Mouse (Mus musculus): ENCODE measurements around the gene Ncan.

The Ncan gene

DNA sequence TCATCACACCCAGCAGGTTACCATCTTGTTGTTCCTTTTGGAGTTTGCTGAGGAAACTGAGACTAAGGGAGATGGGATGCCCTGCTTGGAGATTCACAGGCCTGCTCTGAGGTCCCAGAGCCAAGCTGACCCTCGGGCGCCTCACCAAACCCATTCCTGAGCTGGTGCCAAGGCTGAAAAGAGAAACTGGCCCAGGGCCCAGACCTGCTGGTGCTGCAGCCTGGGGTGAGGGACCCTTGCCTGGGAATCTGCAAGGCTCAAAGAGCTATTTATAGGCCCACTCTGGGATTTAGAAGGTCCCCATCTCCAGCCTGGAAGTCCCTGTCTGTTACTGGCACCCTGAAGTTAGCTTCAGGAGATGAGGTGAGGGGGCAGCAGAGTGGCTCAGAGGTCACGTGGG lies 7.8 kb upstream of the Ncan start:
- DNase-seq, result no peak

DNA sequence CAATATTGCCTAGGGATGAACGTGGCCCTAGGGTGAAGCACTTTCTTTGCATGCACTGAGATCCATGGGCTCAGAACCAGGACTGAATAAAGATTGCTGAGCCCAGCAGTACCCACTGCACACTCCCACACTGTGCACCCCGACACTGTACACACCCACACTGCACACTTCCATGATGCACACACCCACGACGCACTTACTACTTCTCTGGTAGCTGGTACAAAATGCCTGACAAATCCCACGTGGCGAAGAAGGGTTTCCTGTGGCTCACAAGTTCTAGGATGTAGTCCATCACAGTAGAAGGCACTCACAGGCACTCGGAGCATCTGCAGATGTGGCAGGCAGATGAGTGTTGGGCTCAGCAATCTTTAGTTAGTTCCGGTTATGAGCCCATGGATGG lies 4.3 kb upstream of the Ncan start:
- no peak for DNase-seq

DNA sequence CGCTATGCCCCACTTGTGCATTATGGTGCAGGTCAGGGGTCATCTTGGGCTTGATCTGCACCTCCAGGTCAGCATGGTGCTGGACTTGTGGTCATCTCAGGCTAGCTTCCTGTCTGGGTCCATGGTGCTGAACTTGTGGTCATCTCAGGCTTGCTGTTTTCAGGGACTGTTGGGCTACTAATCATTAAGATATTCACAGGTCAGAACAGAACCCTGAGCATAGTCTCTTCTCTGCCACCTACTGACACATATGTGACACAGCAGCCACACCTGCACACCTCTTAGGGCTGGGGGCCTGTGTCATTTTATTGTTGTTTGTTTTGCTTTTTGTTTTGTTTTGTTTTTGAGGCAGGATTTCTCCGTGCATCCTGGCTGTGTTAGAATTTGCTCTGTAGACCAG lies 2.2 kb upstream of the Ncan start:
- DNase-seq, result no peak

DNA sequence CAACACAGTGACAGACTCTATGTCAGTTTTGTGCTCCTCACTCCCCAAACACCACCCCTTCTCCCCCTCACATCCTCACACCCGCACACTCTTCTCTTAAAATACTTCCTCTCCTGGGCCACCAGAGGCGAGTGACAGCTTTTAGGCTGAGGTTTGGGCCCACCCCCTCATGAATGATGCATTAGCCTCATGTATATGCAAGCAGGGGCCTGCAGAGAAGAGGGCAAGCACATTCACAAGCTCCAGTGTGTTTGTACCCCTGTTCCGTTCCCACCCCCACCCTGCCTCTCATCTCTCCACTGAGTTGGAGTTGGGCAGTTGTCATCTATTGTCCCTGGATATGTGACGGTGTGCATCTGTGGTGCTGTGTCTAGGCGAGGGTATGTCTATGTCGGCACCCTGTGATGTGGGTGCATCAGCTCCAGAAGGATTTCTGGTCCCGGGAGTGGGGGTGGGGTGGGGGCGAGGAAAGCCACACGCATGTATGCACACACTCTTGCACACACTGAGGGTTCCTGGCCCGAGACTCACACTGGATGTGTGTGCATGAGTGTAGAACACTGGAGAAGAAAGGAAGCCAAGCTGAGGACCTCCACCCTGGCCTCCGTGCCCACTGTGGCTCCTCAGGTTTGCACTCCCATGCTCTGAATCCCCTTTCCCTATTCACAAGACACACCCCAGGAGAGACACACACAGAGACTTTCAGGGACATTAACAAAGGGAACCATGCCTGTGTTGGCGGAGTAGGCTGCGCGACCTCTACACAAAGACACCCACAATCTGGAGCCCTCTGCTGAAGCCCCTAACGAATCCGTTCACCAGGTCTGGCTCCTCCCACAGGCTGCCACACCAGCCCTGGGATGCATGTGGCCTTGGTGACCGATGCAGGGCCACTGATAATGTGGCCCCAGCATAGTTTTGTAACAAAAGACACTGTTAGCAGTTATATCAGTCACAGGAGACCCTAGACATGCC lies 1.7 kb downstream of the Ncan start:
- DNase-seq, result no peak

DNA sequence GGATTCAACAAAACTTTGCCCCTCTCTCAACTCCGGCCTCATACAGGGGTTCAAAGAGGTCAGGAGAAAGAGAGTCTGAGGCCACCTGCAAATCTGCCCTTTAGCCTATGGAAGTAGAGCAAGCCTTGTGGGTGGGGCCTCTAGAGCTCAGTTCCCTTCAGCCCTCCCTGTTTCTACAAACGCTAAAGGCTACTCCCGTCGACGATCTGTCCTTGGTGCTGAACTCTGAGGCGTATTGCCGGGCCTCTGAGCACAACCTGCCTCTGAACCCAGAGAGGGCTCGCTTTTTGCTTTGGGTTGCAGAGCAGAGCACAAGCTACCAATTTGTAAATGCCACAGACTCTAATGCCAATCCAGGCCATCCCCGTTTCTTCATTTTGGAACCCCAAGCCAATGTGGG lies 3.1 kb downstream of the Ncan start:
- no peak for DNase-seq

DNA sequence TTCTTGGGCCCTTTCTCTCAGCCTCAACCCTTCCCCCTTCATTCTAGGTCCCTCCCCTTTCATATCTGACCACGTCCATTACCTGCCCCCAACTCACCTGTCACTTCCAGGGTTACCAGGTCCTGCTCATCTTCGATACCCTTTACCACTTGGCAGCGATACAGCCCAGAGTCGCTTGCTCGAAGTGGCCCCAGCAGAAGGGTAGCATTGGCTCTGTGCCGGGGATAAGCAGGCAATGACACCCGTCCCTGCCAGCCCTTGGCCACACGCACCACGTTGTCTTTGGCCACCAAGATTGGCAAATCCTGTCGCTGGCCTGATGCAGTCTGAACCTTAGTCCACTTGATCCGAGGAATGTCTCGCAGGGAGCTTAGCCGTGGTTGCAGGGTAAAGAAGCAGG lies 5.8 kb downstream of the Ncan start:
- DNase-seq, result no peak

DNA sequence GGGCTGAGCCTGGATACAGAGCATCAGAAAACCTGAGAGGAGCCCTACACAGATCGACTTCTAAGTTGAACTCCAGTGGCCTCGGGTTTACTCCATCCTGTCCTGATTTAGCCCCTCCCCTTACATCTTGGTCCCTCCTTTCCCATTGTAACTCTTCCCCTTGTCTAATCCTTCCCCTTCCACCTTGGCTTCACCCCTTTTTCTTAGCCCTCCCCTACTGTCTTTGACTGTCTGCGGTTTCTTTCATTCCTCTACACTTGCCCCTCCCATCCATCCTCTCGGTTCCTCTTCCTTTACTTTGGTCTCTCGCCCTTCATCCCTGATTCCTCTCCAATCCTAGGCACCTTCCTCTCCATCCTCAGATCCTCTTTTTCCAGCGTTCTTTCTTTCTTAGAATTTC lies 6.2 kb downstream of the Ncan start:
- no peak for DNase-seq

DNA sequence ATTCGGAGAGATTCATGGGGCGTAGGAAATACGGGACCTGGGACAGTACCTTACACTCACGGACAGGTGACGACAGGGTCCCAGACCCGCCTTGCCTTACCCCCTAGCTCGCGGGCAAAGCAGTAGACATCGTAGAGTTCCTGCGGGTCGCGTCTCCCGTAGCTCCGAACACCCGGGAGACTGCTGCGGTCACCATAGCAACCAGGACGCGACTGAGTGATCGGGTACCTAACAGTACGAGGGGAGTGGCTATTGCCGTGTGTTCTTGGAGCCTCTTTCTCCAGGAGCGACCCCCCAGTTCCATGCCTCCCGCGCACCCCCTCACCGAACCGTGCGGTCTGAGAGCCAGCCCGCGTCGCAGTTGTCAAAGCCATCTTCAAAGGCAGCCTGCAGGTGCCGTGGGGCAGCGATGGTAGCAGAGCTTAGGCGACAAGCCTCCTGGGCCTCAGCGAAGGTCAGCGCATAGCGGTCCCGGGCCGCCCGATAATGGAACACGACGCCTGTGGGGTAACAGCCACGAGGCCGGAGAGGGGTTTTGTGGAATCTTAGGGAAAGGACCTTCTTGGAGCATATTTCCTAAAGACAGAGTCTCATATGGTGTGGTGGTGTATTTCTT lies 8.2 kb downstream of the Ncan start:
- no peak for DNase-seq

DNA sequence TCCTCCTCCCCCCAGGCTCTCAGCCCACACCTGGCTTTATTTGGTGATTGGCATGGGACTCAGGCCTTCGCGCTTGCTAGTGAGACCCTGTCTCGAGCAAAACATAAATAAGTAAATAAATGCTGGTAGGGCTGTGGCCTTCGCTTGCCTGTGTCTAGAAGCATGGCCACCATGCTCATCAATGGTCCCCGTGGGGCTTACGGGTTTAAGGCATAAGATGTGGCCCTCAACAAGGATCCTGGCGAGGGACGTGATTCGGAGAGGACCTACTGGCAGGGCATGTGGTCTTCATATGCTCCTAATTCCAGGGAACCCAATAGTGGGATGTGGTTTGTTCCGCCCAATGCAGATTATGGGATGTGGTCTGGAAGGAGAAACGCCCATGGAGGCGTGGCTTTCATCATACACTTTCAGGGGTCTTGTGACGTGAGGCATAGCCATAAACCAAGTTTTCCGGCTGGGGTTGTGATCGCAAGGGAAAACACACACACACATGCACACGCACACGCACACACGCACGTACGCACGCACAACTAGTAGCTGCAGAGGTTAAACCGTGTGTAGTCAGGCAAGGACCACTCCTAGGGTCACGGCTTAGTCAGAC lies 9.4 kb downstream of the Ncan start:
- DNase-seq, result no peak

DNA sequence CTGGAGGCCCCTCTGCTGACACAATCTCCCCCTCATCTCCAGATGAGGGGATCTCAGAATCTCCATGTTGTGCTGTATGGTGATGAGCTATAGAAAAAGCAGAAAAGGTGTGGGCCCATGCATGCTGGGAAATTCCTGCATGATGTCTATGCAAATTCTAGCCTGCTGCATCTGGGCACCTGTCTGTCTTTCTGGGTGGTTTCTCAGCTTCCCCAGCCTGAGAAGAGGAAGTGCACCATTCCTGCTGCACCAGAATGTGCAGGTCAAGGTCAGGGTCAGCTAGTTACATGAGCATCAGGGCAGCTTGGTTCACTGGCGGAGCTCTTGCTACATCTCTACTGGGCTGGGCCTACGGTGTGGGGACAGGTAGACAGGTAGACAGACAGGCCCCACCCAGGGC lies 10.2 kb downstream of the Ncan start:
- DNase-seq, result no peak

DNA sequence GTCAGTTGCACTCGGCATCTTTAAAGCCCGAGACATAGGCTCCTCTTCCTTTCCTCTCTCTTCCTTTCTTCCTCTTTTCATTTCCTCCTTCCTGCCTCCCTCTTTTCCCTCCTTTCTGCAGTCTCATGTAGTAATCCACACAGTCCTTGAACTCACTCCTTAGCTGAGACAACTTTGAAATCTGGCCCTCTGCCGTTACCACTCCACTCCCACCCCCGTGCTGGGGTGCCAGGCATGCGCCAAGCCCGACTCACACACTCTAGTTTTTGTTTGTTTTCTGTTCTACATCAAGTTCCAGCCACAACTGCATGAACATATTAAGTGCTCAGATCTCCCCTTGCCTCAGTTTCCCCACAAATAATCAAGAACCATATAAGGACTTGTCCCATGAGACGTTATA lies 15.8 kb downstream of the Ncan start:
- no peak for DNase-seq

DNA sequence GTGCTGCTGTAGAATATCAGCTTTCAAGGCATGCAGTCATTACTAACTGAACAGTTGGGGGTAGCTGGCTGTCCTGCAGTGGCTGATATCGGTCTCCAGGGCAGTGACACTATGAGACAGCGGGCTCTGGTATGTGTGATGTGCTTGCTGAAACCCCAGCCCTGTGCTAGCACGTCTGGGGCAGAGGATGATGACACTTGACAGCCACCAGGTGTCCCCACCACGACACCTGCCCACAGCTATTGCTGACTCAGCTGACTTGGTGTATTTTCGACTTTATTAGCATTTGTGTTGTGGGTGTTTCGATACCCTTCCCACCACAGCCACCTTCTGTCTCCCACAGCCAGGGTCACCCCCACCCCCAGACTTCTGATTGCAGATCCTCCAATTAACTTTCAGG lies 16.2 kb downstream of the Ncan start:
- DNase-seq, result peak; percentile 48

DNA sequence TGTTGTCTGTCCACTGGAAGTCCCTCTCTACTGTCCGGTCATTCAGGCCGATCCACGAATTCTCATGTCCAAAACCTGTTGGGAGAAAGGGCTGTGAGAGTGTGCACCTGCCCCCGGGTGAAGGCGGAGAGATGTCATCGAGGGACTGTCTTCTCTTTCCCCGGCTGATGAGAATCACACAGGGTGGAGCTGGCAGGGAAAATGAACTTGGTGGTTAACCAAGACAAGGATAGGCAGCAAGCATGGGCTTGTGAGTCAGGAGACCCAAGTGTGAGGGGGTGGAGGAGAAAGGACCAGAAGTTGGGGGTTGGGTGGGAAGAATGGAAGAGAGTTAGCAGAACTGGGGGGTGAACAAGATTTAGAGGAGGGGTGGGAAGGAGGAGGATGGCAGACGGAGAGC lies 20.4 kb downstream of the Ncan start:
- no peak for DNase-seq

DNA sequence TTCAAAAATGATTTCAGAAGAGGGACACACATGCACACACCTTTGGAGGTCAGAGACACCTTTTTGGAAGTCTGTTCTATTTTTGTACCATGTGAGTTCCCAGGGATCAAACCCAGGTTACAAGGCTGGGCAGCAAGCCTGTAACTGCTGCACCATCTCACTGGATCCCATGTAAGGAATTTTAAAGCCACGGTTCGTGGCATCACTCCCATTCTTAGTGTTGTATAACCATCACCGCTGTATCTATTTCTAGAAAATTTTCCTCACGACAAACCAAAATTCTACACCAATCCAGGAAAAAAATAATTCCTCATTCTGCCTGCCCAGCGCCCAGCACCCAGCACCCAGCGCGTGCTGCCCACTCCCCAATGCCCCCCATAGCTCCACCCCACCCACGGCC lies 21.4 kb downstream of the Ncan start:
- no peak for DNase-seq

DNA sequence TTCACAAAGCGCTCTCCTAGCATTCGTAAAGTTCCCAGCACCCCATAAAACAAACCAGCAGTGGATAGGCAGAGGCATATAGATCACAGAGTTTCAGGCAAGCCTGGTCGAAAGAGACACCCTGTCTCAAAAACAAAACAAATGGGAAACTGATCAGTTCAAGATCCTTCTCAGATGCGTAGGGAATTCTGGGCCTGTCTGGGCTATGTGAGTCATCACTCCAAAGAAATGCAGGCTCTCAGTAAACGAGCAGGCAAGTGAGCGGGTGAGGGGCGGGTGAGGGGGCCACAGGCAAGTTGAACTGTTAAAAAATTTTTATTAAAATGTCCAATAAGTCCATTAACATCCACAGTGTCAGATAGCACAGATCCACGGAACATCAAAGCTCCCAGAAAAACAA lies 27.9 kb downstream of the Ncan start:
- DNase-seq, result no peak

DNA sequence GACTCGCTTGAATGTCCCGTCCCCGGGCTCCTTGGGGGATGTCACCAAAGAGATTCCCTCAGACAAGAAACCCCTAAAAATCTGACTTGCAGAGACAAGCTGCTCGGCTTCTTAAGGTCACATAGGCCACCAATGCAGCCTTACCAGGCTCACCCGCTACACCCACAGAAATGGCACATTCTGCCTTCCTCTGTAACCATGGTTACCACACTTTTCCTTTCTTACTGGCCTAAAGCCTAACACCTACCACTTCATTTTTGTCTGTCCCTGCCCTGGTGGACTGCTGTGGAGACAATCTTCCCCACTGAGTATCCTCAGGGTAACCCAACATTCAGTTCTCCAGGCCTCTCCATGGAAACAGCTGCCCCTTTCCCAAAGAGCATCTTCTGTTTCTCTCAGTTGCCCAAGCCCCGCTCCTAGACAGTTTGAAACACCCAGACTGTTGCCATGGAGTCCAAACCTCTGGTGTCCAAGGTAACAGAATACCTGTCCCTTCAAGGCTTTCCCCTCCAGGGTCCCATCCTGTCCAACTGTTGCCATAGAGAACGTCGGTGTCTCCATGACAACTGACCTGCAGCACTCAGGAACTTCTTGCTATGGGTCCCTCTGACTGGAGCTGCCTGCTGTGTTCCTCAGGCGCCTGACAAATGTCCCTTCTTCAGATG lies 31.2 kb downstream of the Ncan start:
- DNase-seq, result no peak

DNA sequence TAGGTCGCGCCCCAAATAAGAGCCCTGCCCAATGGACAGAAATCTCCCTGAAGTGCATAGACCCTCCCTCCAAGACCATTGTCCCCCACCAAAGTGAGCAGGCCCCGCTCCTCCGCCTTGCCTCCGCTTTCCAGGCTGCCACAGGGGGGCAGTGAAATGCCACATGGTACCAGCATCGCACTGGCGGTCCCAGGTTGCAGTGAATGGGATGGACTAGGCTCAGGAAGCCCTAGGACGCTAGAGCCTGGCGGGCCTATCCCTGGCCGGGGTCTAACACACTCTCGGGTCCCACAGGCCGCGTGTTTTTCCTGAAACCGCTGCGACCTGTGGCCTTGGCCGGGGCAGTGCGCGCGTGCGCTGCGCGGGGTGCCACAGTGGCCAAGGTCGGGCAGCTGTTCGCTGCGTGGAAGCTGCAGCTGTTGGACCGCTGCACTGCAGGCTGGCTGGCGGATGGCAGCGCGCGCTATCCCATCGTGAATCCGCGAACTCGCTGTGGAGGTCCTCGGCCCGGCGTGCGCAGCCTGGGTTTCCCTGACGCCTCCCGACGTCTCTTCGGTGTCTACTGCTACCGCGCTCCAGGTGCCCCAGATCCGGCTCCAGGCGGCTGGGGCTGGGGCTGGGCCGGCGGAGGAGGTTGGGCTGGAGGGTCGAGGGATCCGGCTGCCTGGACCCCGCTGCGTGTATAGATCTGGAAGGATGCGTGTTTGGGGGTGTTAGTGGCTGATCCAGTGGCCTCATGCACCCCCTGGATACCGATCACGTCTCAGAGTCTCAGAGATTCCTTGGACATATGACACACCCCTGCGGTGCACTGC lies 32.6 kb downstream of the Ncan start:
- DNase-seq, result peak; percentile 45

DNA sequence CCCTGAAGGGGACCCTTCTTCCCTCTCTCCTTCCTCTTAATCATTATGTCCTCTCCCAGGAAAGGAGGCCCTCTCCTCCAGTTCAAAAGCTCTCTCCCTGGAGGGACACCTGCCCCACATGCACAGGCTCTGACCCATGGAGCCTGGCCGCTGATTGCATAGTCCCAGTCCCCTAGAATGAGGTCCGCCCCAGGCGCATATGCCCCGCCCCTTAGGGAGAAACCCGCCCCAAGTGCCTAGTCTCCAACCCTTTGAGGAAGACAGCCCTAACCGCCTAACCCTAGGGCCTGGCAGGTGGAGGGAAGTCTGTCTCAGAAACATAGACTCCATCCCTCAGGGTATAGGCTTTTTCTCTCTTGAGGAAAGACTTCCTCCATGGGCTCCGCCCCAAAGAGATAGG lies 33.4 kb downstream of the Ncan start:
- peak; percentile 34 for DNase-seq

DNA sequence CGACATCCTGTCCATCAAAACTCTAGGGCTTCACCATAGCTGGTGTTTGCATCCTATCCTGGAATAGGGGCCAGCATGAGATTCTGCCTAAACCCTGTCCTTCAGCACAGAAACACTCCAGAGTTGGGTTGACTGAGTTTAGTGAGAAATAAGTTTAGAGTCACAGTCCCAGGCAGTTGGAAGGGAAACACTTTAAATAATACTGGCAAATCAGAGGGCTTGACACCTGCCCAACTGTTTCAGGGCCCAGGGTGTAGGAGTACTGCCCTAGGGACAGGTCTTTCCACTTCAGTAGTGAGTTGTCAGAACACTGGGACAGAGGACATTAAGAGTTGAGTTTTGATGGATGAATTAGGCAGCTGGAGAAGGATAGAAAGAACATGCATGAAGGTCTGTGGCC lies 34.5 kb downstream of the Ncan start:
- no peak for DNase-seq

DNA sequence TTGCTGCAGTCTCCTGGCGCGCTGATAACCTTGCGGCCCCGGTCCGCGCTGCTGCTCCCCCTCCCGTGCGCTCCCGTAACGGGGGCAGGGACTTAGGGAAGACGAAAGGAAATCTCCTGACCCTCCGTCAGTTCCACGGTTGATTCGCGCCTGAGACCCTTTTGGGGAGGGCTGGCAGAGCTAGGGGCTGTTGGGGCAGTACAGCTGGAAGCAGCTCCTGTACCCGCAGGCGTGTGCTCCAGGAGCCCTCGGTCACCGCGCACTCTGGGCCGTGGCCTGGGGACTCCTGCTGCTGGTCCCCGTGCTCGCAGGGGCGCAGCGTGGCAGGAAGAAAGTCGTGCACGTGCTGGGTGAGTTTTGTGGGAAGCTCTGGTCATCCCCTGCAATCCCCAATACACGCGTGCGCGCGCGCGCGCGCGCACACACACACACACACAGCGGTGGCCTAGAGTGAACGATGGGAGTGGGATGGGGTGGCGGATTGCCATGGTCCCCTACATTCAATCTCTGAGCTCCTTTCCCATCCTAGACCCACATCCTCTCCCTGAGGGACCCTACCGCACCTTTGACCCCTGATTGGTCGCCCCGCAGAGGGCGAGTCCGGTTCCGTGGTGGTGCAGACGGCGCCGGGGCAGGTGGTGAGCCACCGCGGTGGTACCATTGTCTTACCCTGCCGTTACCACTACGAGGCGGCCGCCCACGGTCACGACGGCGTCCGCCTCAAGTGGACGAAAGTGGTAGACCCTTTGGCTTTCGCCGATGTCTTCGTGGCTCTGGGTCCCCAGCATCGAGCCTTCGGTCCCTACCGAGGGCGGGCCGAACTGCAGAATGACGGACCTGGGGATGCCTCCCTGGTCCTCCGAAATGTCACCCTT lies 36.2 kb downstream of the Ncan start:
- DNase-seq, result peak; percentile 61

DNA sequence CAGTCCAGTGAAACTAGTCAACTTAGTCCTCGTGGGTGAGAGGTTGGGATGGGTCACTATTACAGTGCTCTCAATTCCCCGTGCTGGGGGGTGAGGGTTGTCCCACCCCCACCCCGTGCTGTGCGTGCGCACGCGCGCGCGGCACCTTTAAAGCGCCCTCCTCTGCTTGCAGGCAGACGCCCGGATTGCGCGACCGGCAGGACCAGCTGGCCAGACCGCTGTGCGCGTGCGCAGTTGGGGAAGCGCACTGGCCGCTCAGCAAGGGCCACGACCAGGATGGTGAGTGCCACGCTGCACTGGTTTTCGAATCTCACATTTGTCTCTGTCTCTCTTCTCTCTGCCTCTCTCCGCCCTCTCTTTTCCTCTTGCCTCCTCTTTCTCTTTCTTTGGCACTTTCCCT lies 37.4 kb downstream of the Ncan start, which contains the start of gene Hapln4:
TSS of gene Hapln4 (plus strand) at position 173 of the 400 bp plus-strand sequence.
- DNase-seq, result peak; percentile 89

DNA sequence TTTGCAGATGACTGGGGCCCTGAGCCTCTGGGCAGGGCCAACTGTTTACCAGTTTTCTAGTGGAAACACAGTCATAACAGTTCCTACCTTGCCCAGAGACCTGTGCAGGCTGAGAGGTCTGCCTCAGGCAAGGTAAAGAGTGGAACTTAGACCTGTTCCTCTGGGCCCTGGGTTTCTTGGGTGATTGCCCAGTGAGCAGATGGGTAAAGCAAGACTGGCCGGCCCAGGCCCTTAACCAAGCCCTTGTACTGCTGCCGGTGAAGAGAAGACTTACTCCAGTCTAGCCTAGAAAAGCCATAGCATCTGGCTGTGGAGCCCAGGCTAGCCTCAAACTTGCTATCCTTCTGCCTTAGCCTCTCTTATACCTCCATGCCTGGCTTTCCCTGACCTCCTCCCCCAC lies 38.7 kb downstream of the Ncan start:
- peak; percentile 42 for DNase-seq
